14 mouse cellular contexts compared by ENCODE assay signal in the genomic region with DNA sequence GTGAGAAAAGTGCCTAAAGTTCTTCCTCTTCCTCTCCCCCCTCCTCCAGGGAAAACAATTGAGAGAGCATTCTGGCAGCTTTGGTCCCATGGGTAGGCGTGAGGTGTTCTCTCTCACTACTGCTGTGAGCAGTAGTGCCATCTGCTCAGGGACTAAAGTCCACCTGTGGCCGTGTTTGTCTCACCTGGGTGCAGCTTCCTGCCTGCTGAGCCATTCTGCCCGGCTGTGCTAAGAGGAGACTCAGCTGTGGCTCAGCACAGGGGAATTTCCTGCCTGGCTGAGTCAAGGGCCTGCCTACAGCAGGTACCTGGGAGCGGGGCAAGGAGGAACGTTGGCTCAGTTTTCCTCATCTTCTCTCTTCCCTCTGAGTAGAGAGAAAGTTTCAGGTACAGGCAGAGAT. TPM values are rescaled to one million over a fixed set of nuclear protein-coding genes. Genes with fewer than 3 reads are reported as not detected.
DNase-seq lines count a peak whose midpoint lies in the region; ATAC-seq and TF ChIP-seq lines count a peak whose summit lies in the region.
"Had no signal": no experiment of that assay in that cellular context is flagged by ENCODE, and none has a peak within 500 bp of the region (broad histone marks: within the 10 kb centered on the region; RNA-seq: fewer than 3 reads in every experiment).

No protein-coding gene starts in this region.

- no peaks in the 10 kb centered on the region for H3K9me3 ChIP-seq in midbrain, postnatal 0 days (ENCODE audit: low read length)
- no peaks in the 10 kb centered on the region for H3K9me3 ChIP-seq in forebrain, embryonic 13.5 days (replicated peaks)
- H3K9me3 ChIP-seq: limb, embryonic 13.5 days had no signal

- H3K4me2 ChIP-seq in midbrain, postnatal 0 days (ENCODE audit: low read depth, low read length, poor library complexity, severe bottlenecking), result no peak overlapping the region
- no peak overlapping the region for H3K4me2 ChIP-seq in forebrain, embryonic 13.5 days
- H3K4me2 ChIP-seq: limb, embryonic 13.5 days had no signal

- H3K27ac ChIP-seq in midbrain, postnatal 0 days (ENCODE audit: low read depth, low read length), result no peak overlapping the region
- H3K27ac ChIP-seq in forebrain, embryonic 13.5 days, result no peak overlapping the region
- H3K27ac ChIP-seq in left cerebral cortex, adult 2 months, result no peak overlapping the region
- H3K27ac ChIP-seq: limb, embryonic 13.5 days had no signal

- 0 out of 2 replicates have a peak, but pooled peaks cover 4% of the 10 kb centered on the region for H3K4me1 ChIP-seq in midbrain, postnatal 0 days (ENCODE audit: insufficient read depth, low read length)
- no peaks in the 10 kb centered on the region; the same call in 1 of the 2 replicates for H3K4me1 ChIP-seq in forebrain, embryonic 13.5 days

- no peak for TF ChIP-seq CTCF in midbrain, postnatal 0 days (IDR thresholded peaks at IDR 0.05)
- no peak for TF ChIP-seq CTCF in left cerebral cortex, adult 2 months (IDR thresholded peaks at IDR 0.05)

- intact Hi-C loops in left cerebral cortex, adult 2 months (cut with DNase I), result no loop called here

- DNase-seq in cerebellum, adult 9-11 months, result peak; percentile 59
- no peak for DNase-seq in cerebellum, postnatal 4 days (ENCODE audit: low spot score in 2 of 2)
- DNase-seq in thymus, postnatal 4 days, result peak; percentile 44
- no peak for DNase-seq in thymus, postnatal 10 days (ENCODE audit: low spot score in 2 of 2)
- peak; percentile 77 to 83 for DNase-seq in kidney, postnatal 36 days
- DNase-seq in midbrain, postnatal 0 days (ENCODE audit: low spot score), result no peak
- DNase-seq in left cerebral cortex, adult 2 months (ENCODE audit: extremely low spot score in 1 of 2, low spot score in 2 of 2), result no peak
- DNase-seq: adrenal gland, postnatal 10 days; heart, adult 2 months; heart, postnatal 10 days; retina, postnatal 1 day had no signal

- WGBS in midbrain, postnatal 0 days, result 74% methylated on average over 5 of the region's 5 CpGs
- WGBS in forebrain, embryonic 13.5 days, result 85% methylated on average over 5 of the region's 5 CpGs

- H3K36me3 ChIP-seq in midbrain, postnatal 0 days (ENCODE audit: insufficient read depth, low read length), result no peaks in the 10 kb centered on the region
- H3K36me3 ChIP-seq in forebrain, embryonic 13.5 days (ENCODE audit: poor library complexity, severe bottlenecking), result no peaks in the 10 kb centered on the region

- no peaks in the 10 kb centered on the region for H3K27me3 ChIP-seq in midbrain, postnatal 0 days (ENCODE audit: insufficient read depth, low read length)
- no peaks in the 10 kb centered on the region for H3K27me3 ChIP-seq in forebrain, embryonic 13.5 days
- H3K27me3 ChIP-seq: limb, embryonic 13.5 days had no signal

- H3K9ac ChIP-seq in midbrain, postnatal 0 days (replicated peaks; ENCODE audit: low read length, poor library complexity, severe bottlenecking), result no peak overlapping the region
- no peak overlapping the region for H3K9ac ChIP-seq in forebrain, embryonic 13.5 days
- H3K9ac ChIP-seq: limb, embryonic 13.5 days had no signal

- no peak overlapping the region for H3K4me3 ChIP-seq in midbrain, postnatal 0 days (ENCODE audit: low read depth, low read length)
- H3K4me3 ChIP-seq in forebrain, embryonic 13.5 days, result no peak overlapping the region
- H3K4me3 ChIP-seq in left cerebral cortex, adult 2 months, result no peak overlapping the region
- H3K4me3 ChIP-seq: heart, adult 2 months; limb, embryonic 13.5 days had no signal

- ATAC-seq in midbrain, postnatal 0 days (ENCODE audit: low FRiP score), result no peak
- ATAC-seq in forebrain, embryonic 13.5 days, result no peak
- ATAC-seq: midbrain, embryonic 16.5 days had no signal

RNA-seq across cellular contexts. Expression of a gene that starts 27.5 kb away (rescaled TPM):
- 6.2 and 8.4 TPM in 2 replicates for total RNA-seq in midbrain, postnatal 0 days (2014; rRNA removed)
- polyA plus RNA-seq in midbrain, postnatal 0 days (2015; fragmentation: Nextera tagmentation; extraction: Ambion mirVana), result 0.71 and 1.2 TPM in 2 replicates
- polyA plus RNA-seq in forebrain, embryonic 13.5 days (2015; fragmentation: Nextera tagmentation; extraction: Ambion mirVana), result 0.63 and 0.97 TPM in 2 replicates
- 10 to 100 TPM; 15.0 to 15.2 TPM for total RNA-seq in left cerebral cortex, adult 2 months (2021)

Comparison
In these comparisons a context has a peak if more than half of its experiments do, and no peak if none do; other contexts are left out.
1. DNase-seq: peak in cerebellum, adult 9-11 months (single experiment), thymus, postnatal 4 days (single experiment) and kidney, postnatal 36 days (2 of 2); none in cerebellum, postnatal 4 days (0 of 2), thymus, postnatal 10 days (0 of 2), midbrain, postnatal 0 days (single experiment) and left cerebral cortex, adult 2 months (0 of 2).